Mouse (Mus musculus) E14TG2a.4 (cell line): ENCODE data around the gene Caap1.

ENCODE experiments used
- H3K27me3 ChIP-seq: 2 replicates; pipeline ENCODE4 v1.6.1; 2014; ENCODE audit warnings: low read length, control low read depth; ENCODE audit not compliant: insufficient read depth
- H3K36me3 ChIP-seq: 2 replicates; pipeline ENCODE4 v1.6.1; 2014; ENCODE audit warnings: low read length, control low read depth; ENCODE audit not compliant: insufficient read depth
- H3K4me1 ChIP-seq: replicated peaks from 2 replicates; pipeline ENCODE4 v1.6.1; 2014; ENCODE audit warnings: low read depth, low read length, control low read depth
- H3K4me3 ChIP-seq: replicated peaks from 2 replicates; pipeline ENCODE4 v1.5.1; 2014; ENCODE audit warnings: mild to moderate bottlenecking, low read length
- H3K9me3 ChIP-seq: 2 replicates; pipeline ENCODE4 v1.6.1; 2014; ENCODE audit warnings: low read length, control low read depth
- CTCF ChIP-seq: conservative IDR thresholded peaks from 2 replicates; pipeline ENCODE4 v1.5.1; 2014; ENCODE audit warnings: low read length
- NANOG ChIP-seq: IDR thresholded peaks from 2 replicates; pipeline ENCODE4 v1.6.1; 2014; ENCODE audit warnings: borderline replicate concordance, low read length, mixed read lengths
- POU5F1 ChIP-seq: IDR thresholded peaks from 2 replicates; pipeline ENCODE4 v1.6.1; 2014; ENCODE audit warnings: low read length, borderline replicate concordance

Caap1 gene

DNA sequence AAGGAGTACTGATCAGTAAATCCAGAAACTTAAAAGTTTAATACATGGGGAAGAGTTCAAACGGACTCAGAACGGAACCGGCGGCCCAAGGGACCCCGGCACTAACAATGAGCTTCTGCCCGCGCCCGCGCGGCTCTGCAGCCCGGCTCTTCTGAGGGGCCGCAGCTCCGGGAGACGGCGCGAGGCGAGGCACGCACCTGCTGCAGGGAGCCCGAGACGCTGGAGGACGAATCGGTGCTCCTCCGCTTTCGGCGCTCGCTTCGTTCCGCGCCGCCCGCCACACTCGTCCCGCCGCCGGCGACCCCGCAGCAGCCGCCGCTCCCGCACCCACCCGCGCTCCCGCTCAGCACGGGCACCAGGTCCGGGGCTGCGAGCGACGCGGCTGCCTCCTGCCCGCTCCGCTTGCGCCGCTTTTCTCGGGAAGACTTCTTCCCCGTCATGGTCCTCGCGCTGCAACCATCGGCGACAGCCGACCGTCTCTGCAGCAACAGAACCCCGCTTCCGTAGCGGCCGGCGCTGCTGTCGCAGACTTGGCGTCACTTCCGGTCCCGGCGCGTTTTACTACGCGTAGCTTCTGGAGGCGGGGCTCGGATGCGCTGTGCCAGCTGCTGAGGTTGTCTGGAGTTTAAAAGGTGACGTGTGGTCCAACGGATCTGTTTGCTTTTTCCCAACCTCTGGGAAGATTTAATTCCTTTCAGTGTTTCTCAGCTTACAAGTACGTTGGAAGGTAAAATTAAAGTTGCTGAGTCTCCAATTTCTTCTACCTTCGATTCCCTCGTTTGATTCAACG, at the start of gene Caap1, which contains the start of gene Gm10306:
Caap1 (minus strand) TSS at position 532 of the 790 bp plus-strand sequence.
Gm10306 (plus strand) TSS at position 282 of the 790 bp plus-strand sequence.
- Histone ChIP-seq H3K36me3 (no peaks in the 10 kb centered on the region), H3K27me3 (no peaks in the 10 kb centered on the region), H3K9me3 (no peaks in the 10 kb centered on the region), H3K4me1 (peaks cover 16% of the 10 kb centered on the region), H3K4me3 (peak within 1 kb of the TSS; percentile 94)
- TF ChIP-seq NANOG (no peak), POU5F1 (no peak)

DNA sequence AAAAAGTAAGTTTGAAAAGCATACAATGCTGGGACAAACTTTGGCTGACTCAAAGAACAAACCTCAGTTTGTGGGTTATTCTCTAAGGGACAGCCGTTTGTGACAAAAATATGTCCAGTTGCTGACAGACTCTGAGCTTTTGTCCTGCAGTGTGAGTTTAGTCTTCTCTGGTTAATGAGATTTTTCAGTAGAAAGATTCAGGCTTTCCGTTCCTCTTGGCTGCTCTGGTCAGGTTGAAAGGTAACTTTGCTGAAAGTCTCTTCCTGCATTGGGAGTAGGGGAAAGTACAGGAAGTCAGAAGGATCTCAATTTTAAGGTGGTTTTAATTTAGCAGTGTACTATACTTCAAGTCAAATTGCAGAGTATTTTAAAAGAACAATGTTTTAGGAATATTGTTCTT, 49.0 kb upstream of the Caap1 start:
- TF ChIP-seq POU5F1 (no peak), NANOG (no peak), CTCF (no peak)
- peaks cover 36% of the 10 kb centered on the region for H3K4me1 ChIP-seq
- H3K4me3 ChIP-seq: no peak overlapping the region
- H3K36me3 ChIP-seq: peaks cover 11% of the 10 kb centered on the region
- no peaks in the 10 kb centered on the region for H3K27me3 ChIP-seq
- H3K9me3 ChIP-seq: no peaks in the 10 kb centered on the region

DNA sequence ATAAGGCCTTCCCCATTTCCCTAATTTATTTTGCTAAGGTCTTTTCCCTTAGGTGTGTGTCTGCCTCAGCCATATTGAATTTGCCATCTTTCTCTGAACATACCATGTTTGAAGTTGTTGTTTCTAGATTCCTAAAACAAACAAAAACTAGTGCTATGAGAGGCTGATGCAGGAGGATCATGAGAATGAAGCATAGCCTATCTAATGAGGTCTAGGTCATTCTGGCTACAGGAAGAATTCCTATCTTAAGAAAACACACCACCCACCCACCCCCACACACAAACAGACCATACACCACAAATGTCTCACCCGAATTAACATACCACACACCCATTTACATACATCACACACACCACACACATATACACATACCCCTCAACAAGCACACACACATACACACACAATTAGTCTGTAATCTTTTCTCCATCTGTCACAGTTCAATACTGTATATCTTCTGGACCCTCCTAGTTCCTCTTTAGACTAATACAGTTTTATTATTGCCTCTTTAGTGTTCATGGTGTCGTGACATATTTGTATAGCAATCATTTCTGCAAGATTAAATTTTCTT, 47.9 kb upstream of the Caap1 start:
- H3K9me3 ChIP-seq: no peaks in the 10 kb centered on the region
- H3K4me1 ChIP-seq: peaks cover 31% of the 10 kb centered on the region
- peak overlapping the region; percentile 99; the same call in 1 of the 2 replicates for H3K4me3 ChIP-seq
- peaks cover 13% of the 10 kb centered on the region for H3K36me3 ChIP-seq
- no peak for TF ChIP-seq CTCF
- TF ChIP-seq POU5F1: no peak
- TF ChIP-seq NANOG: no peak
- H3K27me3 ChIP-seq: no peaks in the 10 kb centered on the region

DNA sequence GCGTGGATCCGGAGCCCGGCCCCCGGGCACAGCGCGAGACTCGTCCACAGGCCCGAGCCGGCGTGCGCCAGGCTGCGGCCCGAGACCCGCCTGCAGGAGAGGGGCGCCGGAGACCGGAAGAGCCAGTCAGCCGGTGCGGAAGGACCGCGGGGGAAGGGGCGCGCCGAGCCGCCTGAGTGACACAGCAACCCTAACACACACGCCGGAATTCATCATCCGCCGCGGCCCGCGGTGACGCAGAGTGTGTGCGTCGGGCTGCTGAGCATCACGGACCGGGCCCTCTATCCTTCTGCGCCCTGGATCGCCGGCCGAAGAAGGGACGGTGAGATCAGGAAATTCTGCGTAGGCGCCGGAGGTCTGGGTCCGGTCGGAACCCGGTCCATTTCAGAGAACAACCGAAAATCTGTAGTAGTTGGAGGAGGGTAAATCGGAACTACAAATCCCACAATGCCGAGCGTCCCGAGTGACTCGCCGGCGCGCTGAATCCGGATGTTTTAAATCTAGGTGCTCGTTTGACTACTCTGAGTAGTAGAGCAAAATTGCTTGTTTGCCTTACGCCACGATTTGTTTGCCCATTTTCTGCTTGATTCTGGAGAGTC, 46.5 kb upstream of the Caap1 start, which contains the start of gene Plaa:
Plaa (minus strand) TSS at position 214 of the 599 bp plus-strand sequence.
- TF ChIP-seq CTCF: no peak
- TF ChIP-seq NANOG: no peak
- no peak for TF ChIP-seq POU5F1
- Histone ChIP-seq H3K9me3 (no peaks in the 10 kb centered on the region), H3K4me1 (peaks cover 34% of the 10 kb centered on the region), H3K4me3 (peak within 1 kb of the TSS; percentile 99), H3K27me3 (no peaks in the 10 kb centered on the region), H3K36me3 (peaks cover 13% of the 10 kb centered on the region)

DNA sequence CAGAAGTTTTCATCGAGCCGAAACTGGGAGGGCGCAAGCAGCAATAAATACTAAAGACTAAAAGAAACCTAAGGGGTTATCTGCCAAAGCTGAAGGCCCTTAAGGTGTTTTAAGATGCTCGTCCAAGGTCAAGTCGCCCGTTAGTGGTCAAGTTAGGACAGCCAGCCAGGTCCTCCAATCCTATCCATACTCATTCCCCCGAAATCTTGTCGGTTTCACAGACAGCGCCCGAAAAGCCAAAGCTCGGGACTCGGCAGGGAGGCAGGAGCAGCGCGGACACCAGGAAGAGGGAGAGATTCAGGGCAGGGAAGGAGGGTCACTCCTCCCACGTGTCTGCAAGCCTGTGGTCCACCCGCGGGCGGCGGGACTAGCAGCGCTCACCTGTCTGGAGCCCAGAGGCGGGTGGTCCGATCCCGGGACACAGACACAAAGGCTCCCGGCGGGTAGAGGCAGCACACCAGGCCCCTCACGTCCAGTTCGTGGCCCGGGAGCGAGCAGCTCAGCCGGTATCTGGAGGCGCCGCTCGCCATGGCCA, 46.0 kb upstream of the Caap1 start:
- Histone ChIP-seq H3K4me1 (peaks cover 40% of the 10 kb centered on the region), H3K36me3 (peaks cover 13% of the 10 kb centered on the region), H3K27me3 (no peaks in the 10 kb centered on the region), H3K4me3 (peak overlapping the region; percentile 99), H3K9me3 (no peaks in the 10 kb centered on the region)
- TF ChIP-seq POU5F1: no peak
- TF ChIP-seq NANOG: no peak
- no peak for TF ChIP-seq CTCF

DNA sequence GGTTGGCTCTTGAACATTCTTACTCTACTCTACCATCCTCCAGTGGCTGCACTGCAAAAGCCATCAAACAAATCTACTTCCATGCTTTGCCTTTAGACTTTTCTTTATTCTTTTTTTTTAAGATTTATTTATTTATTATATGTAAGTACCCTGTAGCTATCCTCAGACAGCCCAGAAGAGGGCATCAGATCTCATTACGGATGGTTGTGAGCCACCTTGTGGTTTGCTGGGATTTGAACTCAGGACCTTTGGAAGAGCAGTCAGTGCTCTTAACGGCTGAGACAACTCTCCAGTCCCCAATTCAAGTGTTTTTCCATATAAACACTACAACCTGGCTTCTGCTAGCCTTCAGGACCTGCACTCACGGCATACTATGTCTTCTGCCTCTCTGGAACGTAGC, 44.8 kb upstream of the Caap1 start:
- Histone ChIP-seq H3K27me3 (no peaks in the 10 kb centered on the region), H3K9me3 (no peaks in the 10 kb centered on the region), H3K4me1 (peaks cover 42% of the 10 kb centered on the region), H3K36me3 (peaks cover 13% of the 10 kb centered on the region), H3K4me3 (peak overlapping the region; percentile 99)
- TF ChIP-seq CTCF (no peak), NANOG (no peak), POU5F1 (no peak)

DNA sequence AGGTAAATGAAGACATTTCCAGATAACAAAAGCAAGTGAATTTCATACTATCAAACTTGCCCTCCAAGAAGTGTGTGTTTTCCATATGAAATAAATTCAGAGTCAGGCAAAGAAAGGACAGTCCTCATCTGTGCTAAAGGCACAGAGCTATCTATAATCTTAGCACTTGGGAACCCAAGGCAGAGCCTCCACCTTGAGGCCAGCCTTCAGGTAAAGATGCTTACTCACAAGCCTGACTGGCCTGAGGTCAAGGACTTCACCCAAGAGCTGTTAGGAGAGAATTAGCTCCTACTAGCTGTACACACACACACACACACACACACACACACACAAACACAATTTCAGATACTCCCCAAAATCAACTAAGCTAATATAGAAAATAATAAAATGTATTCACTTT, 36.1 kb upstream of the Caap1 start:
- Histone ChIP-seq H3K4me3 (no peak overlapping the region), H3K27me3 (no peaks in the 10 kb centered on the region), H3K4me1 (peaks cover 40% of the 10 kb centered on the region), H3K9me3 (no peaks in the 10 kb centered on the region), H3K36me3 (peaks cover 20% of the 10 kb centered on the region)
- TF ChIP-seq NANOG: no peak
- TF ChIP-seq CTCF: no peak
- TF ChIP-seq POU5F1: no peak

DNA sequence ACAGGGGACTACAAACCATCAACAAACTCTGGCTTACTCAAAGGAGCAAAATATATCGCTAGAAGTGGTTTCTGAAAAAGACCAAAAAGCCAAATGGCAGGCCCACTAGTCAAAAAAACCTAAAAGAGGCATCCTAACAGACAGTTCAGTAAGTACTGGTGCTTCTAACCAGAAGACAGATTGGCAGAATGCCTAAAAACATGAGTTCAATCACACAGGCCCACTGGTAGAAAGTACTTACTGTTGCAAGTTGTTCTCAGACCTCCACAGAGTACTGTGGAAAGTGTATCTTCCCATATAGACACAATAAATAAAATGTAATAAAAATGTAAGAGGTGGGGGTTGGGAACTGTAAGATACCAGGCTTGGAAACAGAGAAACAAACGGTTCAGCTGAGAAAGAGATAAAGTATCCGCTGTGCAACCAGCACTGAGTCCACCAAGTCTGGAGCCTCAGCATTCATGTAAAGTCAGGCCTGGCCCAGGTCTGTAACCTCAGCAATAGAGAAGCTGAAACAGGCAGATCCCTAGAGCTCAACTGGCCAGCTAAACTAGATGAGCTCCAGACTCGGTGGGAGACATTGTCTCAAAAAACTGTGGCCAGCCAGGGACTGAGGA, 35.3 kb upstream of the Caap1 start:
- Histone ChIP-seq H3K36me3 (peaks cover 23% of the 10 kb centered on the region), H3K27me3 (no peaks in the 10 kb centered on the region), H3K4me3 (no peak overlapping the region), H3K4me1 (peaks cover 36% of the 10 kb centered on the region), H3K9me3 (no peaks in the 10 kb centered on the region)
- TF ChIP-seq CTCF (no peak), POU5F1 (no peak), NANOG (no peak)

DNA sequence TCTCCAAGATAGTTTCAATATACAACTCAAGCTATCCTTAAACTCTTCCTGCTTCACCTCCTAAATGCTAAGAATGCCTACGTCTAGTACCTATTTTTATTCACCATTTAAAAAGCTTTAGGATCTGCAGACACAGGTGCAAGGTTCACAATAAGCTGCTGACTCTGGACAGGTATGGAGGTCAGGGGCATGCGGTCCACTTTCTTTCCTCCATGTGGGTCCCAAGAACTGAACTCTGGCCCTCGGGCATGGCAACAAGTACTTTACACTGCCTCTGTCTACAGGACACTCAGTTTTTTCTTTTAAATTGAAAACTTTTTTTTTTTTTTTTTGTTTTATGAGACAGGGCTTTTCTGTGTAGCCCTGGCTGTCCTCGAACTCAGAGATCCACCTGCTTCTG, 16.1 kb upstream of the Caap1 start:
- no peaks in the 10 kb centered on the region for H3K9me3 ChIP-seq
- H3K4me3 ChIP-seq: no peak overlapping the region
- H3K4me1 ChIP-seq: no peaks in the 10 kb centered on the region
- TF ChIP-seq NANOG (no peak), POU5F1 (no peak), CTCF (no peak)
- no peaks in the 10 kb centered on the region for H3K27me3 ChIP-seq
- peaks cover 85% of the 10 kb centered on the region for H3K36me3 ChIP-seq
